Mouse (Mus musculus): Measurements from ENCODE around the gene Gm45711. TPM values are rescaled to one million over a fixed set of nuclear protein-coding genes. Genes with fewer than 3 reads are reported as not detected.
"Not testable (repeated sequence)": the region's sequence is repeated elsewhere in the genome, so short reads cannot be mapped to it uniquely, and the experiment has no call there.

Gene Gm45711
- total and polyA plus RNA-seq, 3 experiments, result not detected

GRCm38 (mm10) chr8:104304962-104305361 is 4.9 kb downstream of the Gm45711 start:
- peaks cover 5% of the 10 kb centered on the region for H3K9me3 ChIP-seq (replicated peaks)
- no peaks in the 10 kb centered on the region for H3K27me3 ChIP-seq (ENCODE audit: insufficient read depth, low read length)
- H3K36me3 ChIP-seq (replicated peaks), result no peaks in the 10 kb centered on the region
- ATAC-seq (ENCODE audit: extremely low read depth, insufficient number of reproducible peaks, low FRiP score, poor library complexity, severe bottlenecking) (no peak), DNase-seq (ENCODE audit: low spot score) (no peak)
- no peak for TF ChIP-seq GATA2 (IDR thresholded peaks at IDR 0.05; ENCODE audit: borderline replicate concordance, low read depth, low read length)
- TF ChIP-seq CTCF (IDR thresholded peaks at IDR 0.05; ENCODE audit: low read depth, low read length), result no peak
- no peak for TF ChIP-seq POLR2AphosphoS5 (IDR thresholded peaks at IDR 0.05; ENCODE audit: insufficient replicate concordance, low read depth, low read length)
- no peak for TF ChIP-seq TAL1 (conservative IDR thresholded peaks at IDR 0.05; ENCODE audit: low read depth, low read length)
- no peak for TF ChIP-seq GATA1 (IDR thresholded peaks at IDR 0.05; ENCODE audit: borderline replicate concordance, low read length)
- H3K4me3 ChIP-seq (ENCODE audit: low read depth, low read length), result no peak overlapping the region
- no peaks in the 10 kb centered on the region for H3K4me1 ChIP-seq (ENCODE audit: insufficient read depth, low read depth, low read length)

GRCm38 (mm10) chr8:104302536-104302935 is 7.3 kb downstream of the Gm45711 start:
- not testable (repeated sequence) for H3K4me1 ChIP-seq (ENCODE audit: insufficient read depth, low read depth, low read length); H3K9me3 ChIP-seq (replicated peaks); ATAC-seq (ENCODE audit: extremely low read depth, insufficient number of reproducible peaks, low FRiP score, poor library complexity, severe bottlenecking); H3K4me3 ChIP-seq (ENCODE audit: low read depth, low read length); H3K27me3 ChIP-seq (ENCODE audit: insufficient read depth, low read length); DNase-seq (ENCODE audit: low spot score); H3K36me3 ChIP-seq (replicated peaks)

DNA sequence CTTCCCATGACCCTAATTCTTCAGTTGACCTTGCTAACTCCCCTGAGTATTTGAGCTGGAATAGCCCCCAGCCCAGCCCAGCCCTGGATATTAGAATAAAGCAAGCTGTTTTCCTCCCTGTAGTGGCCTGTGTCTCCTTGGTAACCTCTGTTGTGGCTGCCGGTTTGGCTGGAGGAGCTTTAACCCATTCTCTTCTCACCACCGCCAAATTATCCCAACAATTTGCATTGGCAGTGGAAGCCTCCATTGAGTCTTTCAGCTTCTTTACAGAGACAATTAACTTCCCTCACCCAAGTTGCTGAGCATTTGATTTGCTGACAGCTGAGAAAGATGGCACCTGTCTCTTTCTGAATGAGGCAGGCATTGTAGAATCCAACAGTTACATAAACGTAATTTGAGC is 8.3 kb downstream of the Gm45711 start:
- not testable (repeated sequence) for H3K4me3 ChIP-seq (ENCODE audit: low read depth, low read length); DNase-seq (ENCODE audit: low spot score); H3K4me1 ChIP-seq (ENCODE audit: insufficient read depth, low read depth, low read length); H3K36me3 ChIP-seq (replicated peaks); H3K27me3 ChIP-seq (ENCODE audit: insufficient read depth, low read length); ATAC-seq (ENCODE audit: extremely low read depth, insufficient number of reproducible peaks, low FRiP score, poor library complexity, severe bottlenecking); H3K9me3 ChIP-seq (replicated peaks)

DNA sequence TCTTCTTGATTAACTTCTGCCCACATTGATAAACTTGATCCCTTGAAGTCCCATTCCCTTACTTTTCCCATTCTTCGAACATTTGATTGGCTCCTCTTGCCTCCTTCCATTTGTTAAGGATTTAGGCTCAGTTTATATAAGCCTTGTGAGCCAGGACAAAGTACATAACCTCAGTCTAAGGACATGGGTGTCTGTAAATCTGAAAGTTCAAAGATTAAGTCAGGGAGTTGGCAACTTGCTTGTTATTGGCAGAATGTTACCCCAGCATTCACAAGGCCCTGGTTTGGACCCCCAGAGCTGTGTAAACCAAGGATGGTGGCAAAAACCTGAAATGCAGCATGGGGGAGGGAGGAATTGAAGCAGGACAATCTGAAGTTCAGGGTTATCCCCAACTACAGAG is 15.5 kb downstream of the Gm45711 start:
- TF ChIP-seq GATA1 (IDR thresholded peaks at IDR 0.05; ENCODE audit: borderline replicate concordance, low read length) (no peak), TAL1 (conservative IDR thresholded peaks at IDR 0.05; ENCODE audit: low read depth, low read length) (no peak), CTCF (IDR thresholded peaks at IDR 0.05; ENCODE audit: low read depth, low read length) (no peak), POLR2AphosphoS5 (IDR thresholded peaks at IDR 0.05; ENCODE audit: insufficient replicate concordance, low read depth, low read length) (no peak), GATA2 (IDR thresholded peaks at IDR 0.05; ENCODE audit: borderline replicate concordance, low read depth, low read length) (no peak)
- Histone ChIP-seq H3K4me1 (ENCODE audit: insufficient read depth, low read depth, low read length) (no peaks in the 10 kb centered on the region), H3K4me3 (ENCODE audit: low read depth, low read length) (no peak overlapping the region), H3K36me3 (replicated peaks) (no peaks in the 10 kb centered on the region), H3K9me3 (replicated peaks) (no peaks in the 10 kb centered on the region), H3K27me3 (ENCODE audit: insufficient read depth, low read length) (no peaks in the 10 kb centered on the region)
- no peak for ATAC-seq (ENCODE audit: extremely low read depth, insufficient number of reproducible peaks, low FRiP score, poor library complexity, severe bottlenecking)
- no peak for DNase-seq (ENCODE audit: low spot score)

GRCm38 (mm10) chr8:104293081-104293480 is 16.8 kb downstream of the Gm45711 start, which contains the start of gene Cmtm2a:
Gene Cmtm2a (minus strand): TSS chr8:104293181.
- not testable (repeated sequence) for H3K4me1 ChIP-seq (ENCODE audit: insufficient read depth, low read depth, low read length); H3K4me3 ChIP-seq (ENCODE audit: low read depth, low read length); H3K27me3 ChIP-seq (ENCODE audit: insufficient read depth, low read length); ATAC-seq (ENCODE audit: extremely low read depth, insufficient number of reproducible peaks, low FRiP score, poor library complexity, severe bottlenecking); DNase-seq (ENCODE audit: low spot score); H3K36me3 ChIP-seq (replicated peaks); H3K9me3 ChIP-seq (replicated peaks)

GRCm38 (mm10) chr8:104268937-104269440 is 40.9 kb downstream of the Gm45711 start:
- 0 out of 2 replicates have a peak, but pooled peaks cover 4% of the 10 kb centered on the region for H3K4me1 ChIP-seq (ENCODE audit: insufficient read depth, low read depth, low read length)
- DNase-seq (ENCODE audit: low spot score), result no peak
- TF ChIP-seq GATA1 (IDR thresholded peaks at IDR 0.05; ENCODE audit: borderline replicate concordance, low read length), result no peak
- no peak for TF ChIP-seq TAL1 (conservative IDR thresholded peaks at IDR 0.05; ENCODE audit: low read depth, low read length)
- no peak for TF ChIP-seq GATA2 (IDR thresholded peaks at IDR 0.05; ENCODE audit: borderline replicate concordance, low read depth, low read length)
- TF ChIP-seq POLR2AphosphoS5 (IDR thresholded peaks at IDR 0.05; ENCODE audit: insufficient replicate concordance, low read depth, low read length), result no peak
- no peak for TF ChIP-seq CTCF (IDR thresholded peaks at IDR 0.05; ENCODE audit: low read depth, low read length)
- no peak for ATAC-seq (ENCODE audit: extremely low read depth, insufficient number of reproducible peaks, low FRiP score, poor library complexity, severe bottlenecking)
- H3K36me3 ChIP-seq (replicated peaks), result peaks cover 9% of the 10 kb centered on the region
- H3K9me3 ChIP-seq (replicated peaks), result peaks cover 4% of the 10 kb centered on the region
- no peak overlapping the region for H3K4me3 ChIP-seq (ENCODE audit: low read depth, low read length)
- no peaks in the 10 kb centered on the region for H3K27me3 ChIP-seq (ENCODE audit: insufficient read depth, low read length)

- TF ChIP-seq CTCF (IDR thresholded peaks at IDR 0.05; ENCODE audit: low read depth, low read length) (no peak), GATA1 (IDR thresholded peaks at IDR 0.05; ENCODE audit: borderline replicate concordance, low read length) (no peak), GATA2 (IDR thresholded peaks at IDR 0.05; ENCODE audit: borderline replicate concordance, low read depth, low read length) (no peak), POLR2AphosphoS5 (IDR thresholded peaks at IDR 0.05; ENCODE audit: insufficient replicate concordance, low read depth, low read length) (no peak), TAL1 (conservative IDR thresholded peaks at IDR 0.05; ENCODE audit: low read depth, low read length) (no peak)
- DNase-seq (ENCODE audit: low spot score) (no peak), ATAC-seq (ENCODE audit: extremely low read depth, insufficient number of reproducible peaks, low FRiP score, poor library complexity, severe bottlenecking) (no peak)
- Histone ChIP-seq H3K36me3 (replicated peaks) (peaks cover 15% of the 10 kb centered on the region), H3K9me3 (replicated peaks) (peaks cover 4% of the 10 kb centered on the region), H3K27me3 (ENCODE audit: insufficient read depth, low read length) (no peaks in the 10 kb centered on the region), H3K4me3 (ENCODE audit: low read depth, low read length) (no peak overlapping the region), H3K4me1 (ENCODE audit: insufficient read depth, low read depth, low read length) (0 out of 2 replicates have a peak, but pooled peaks cover 4% of the 10 kb centered on the region)
Observed at GRCm38 (mm10) chr8:104268368-104268767, 41.5 kb downstream of the Gm45711 start.

DNA sequence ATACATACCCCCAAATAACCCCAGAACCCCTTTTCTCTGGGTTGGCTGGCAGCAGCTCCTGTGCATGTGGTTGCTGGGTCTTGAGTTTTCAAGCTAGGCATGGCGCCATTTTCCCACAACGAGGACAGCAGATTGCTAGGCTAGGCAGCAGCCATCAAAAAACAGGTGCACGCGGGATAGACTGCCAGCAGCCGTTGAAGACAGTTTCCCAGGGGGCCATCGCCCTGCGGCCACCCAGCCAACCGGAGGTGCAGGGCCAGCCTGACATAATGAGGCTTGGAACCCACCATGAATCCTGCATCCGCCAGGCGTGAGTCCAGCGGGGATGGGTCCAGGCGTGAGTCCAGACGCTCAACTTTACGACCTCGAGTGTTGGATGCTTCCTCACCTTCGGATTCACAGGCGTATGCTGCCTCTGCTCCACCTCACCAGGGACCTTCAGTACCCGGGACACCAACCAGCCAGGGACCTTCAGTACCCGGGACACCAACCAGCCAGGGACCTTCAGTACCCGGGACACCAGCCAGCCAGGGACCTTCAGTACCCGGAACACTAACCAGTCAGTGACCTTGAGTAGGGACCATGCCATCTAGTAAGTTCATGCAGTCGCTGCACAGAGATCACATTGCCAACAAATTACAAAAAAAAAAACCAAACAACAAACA is 45.5 kb downstream of the Gm45711 start:
- not testable (repeated sequence) for ATAC-seq (ENCODE audit: extremely low read depth, insufficient number of reproducible peaks, low FRiP score, poor library complexity, severe bottlenecking); H3K4me3 ChIP-seq (ENCODE audit: low read depth, low read length); H3K9me3 ChIP-seq (replicated peaks); DNase-seq (ENCODE audit: low spot score); H3K27me3 ChIP-seq (ENCODE audit: insufficient read depth, low read length); H3K4me1 ChIP-seq (ENCODE audit: insufficient read depth, low read depth, low read length)
- H3K36me3 ChIP-seq (replicated peaks), result peaks cover 42% of the 10 kb centered on the region

DNA sequence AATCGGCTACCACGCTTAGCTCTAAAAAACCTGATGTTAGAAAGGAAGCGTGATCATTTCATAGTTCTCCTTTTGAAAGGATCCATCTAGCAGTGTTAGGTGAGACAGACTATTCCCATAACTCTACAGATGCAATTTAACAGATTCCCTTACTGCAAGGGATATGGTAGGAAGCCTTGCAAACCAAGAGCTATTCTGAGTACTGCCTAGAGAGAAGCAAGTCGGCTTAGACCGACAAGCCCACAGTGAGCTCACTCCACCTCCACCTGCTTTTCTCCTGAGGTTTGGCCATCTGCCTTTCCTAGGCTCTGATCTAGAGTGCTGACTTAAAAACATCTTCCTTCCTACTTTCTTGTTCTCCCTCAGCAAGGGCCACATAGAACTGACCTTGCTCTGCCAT is 48.1 kb downstream of the Gm45711 start:
- H3K36me3 ChIP-seq (replicated peaks), result peaks cover 63% of the 10 kb centered on the region
- ATAC-seq (ENCODE audit: extremely low read depth, insufficient number of reproducible peaks, low FRiP score, poor library complexity, severe bottlenecking); H3K4me1 ChIP-seq (ENCODE audit: insufficient read depth, low read depth, low read length): not testable (repeated sequence)

More for the DNA sequence above, 48.1 kb downstream of the Gm45711 start:
- DNase-seq (ENCODE audit: low spot score); H3K27me3 ChIP-seq (ENCODE audit: insufficient read depth, low read length); H3K9me3 ChIP-seq (replicated peaks); H3K4me3 ChIP-seq (ENCODE audit: low read depth, low read length): not testable (repeated sequence)
